In the genomic region with DNA sequence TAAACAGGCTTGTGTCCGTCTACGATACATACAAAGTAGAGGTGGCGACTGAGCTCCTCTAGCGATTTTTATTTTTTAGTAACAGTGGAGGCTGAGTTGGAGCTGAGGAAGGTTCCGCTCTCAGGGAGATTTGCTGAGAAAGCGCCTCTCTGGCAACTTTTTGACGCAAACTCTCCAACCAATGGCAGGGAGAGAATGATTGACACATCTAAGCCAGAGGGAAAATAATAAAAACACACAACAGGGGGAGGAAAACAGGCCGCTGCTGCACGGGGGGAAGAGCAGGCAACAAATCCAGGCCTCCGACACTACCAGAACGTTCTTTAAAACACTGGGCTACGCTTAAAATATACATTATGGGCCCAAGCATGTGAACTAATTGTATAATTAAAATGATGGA, we compare ENCODE assay signal across 16 mouse cellular contexts. TPM values are rescaled to one million over a fixed set of nuclear protein-coding genes. Genes with fewer than 3 reads are reported as not detected.
A peak's percentile ranks its signal among the peaks of the same experiment; 100 is the strongest.
DNase-seq lines count a peak whose midpoint lies in the region; ATAC-seq lines count a peak whose summit lies in the region.
"Had no signal": no experiment of that assay in that cellular context is flagged by ENCODE, and none has a peak within 500 bp of the region (broad histone marks: within the 10 kb centered on the region; RNA-seq: fewer than 3 reads in every experiment).

No protein-coding gene starts in this region.

- ATAC-seq in hindbrain, embryonic 14.5 days (ENCODE audit: low FRiP score): no peak
- no peak for ATAC-seq in hindbrain, embryonic 13.5 days (ENCODE audit: low FRiP score)
- ATAC-seq in hindbrain, embryonic 15.5 days (ENCODE audit: low FRiP score, low read depth): no peak
- ATAC-seq in monocyte, adult 5-6 weeks (replicated peaks; ENCODE audit: insufficient number of reproducible peaks, low FRiP score, low TSS enrichment, poor library complexity, severe bottlenecking): no peak

- H3K36me3 ChIP-seq in hindbrain, embryonic 14.5 days (replicated peaks; ENCODE audit: control insufficient read depth, insufficient read depth): no peaks in the 10 kb centered on the region
- no peaks in the 10 kb centered on the region for H3K36me3 ChIP-seq in hindbrain, embryonic 13.5 days
- no peaks in the 10 kb centered on the region for H3K36me3 ChIP-seq in hindbrain, embryonic 15.5 days
- H3K36me3 ChIP-seq: heart, embryonic 15.5 days had no signal

- H3K4me2 ChIP-seq in hindbrain, embryonic 14.5 days (replicated peaks): no peak overlapping the region
- no peak overlapping the region for H3K4me2 ChIP-seq in hindbrain, embryonic 13.5 days
- H3K4me2 ChIP-seq in hindbrain, embryonic 15.5 days: no peak overlapping the region
- H3K4me2 ChIP-seq: heart, embryonic 15.5 days; liver, embryonic 11.5 days had no signal

- H3K27ac ChIP-seq in hindbrain, embryonic 14.5 days: no peak overlapping the region
- no peak overlapping the region for H3K27ac ChIP-seq in hindbrain, embryonic 13.5 days
- no peak overlapping the region for H3K27ac ChIP-seq in hindbrain, embryonic 15.5 days (replicated peaks)
- H3K27ac ChIP-seq: heart, embryonic 15.5 days had no signal

- 2% methylated on average over 12 of the region's 12 CpGs for WGBS in hindbrain, embryonic 14.5 days
- WGBS in hindbrain, embryonic 13.5 days: under 1% methylated on average over 12 of the region's 12 CpGs
- under 1% methylated on average over 12 of the region's 12 CpGs for WGBS in hindbrain, embryonic 15.5 days

- peak overlapping the region; percentile 52; the same call in 1 of the 2 replicates for H3K9ac ChIP-seq in hindbrain, embryonic 14.5 days
- no peak overlapping the region for H3K9ac ChIP-seq in hindbrain, embryonic 13.5 days
- no peak overlapping the region for H3K9ac ChIP-seq in hindbrain, embryonic 15.5 days
- H3K9ac ChIP-seq: heart, embryonic 15.5 days had no signal

- DNase-seq in hindbrain, embryonic 14.5 days (ENCODE audit: low spot score): no peak
- peak; percentile 60 for DNase-seq in embryo, embryonic 10 days (ENCODE audit: low spot score)
- peak; percentile 65 for DNase-seq in retina, postnatal 7 days (ENCODE audit: low read depth, low spot score)
- DNase-seq in frontal cortex, adult 2 months (ENCODE audit: extremely low spot score in 1 of 2, low spot score in 1 of 2): no peak
- DNase-seq in spleen, postnatal 14 days (ENCODE audit: low spot score in 2 of 2): no peak
- DNase-seq: adrenal gland, adult 2 months; kidney, adult 8-10 months; thymus, postnatal 14 days had no signal

- H3K27me3 ChIP-seq in hindbrain, embryonic 14.5 days (ENCODE audit: control insufficient read depth, insufficient read depth, low read length): peaks cover 99% of the 10 kb centered on the region
- peaks cover 95% of the 10 kb centered on the region for H3K27me3 ChIP-seq in hindbrain, embryonic 13.5 days
- H3K27me3 ChIP-seq in hindbrain, embryonic 15.5 days: peaks cover 77% of the 10 kb centered on the region

- H3K4me3 ChIP-seq in hindbrain, embryonic 14.5 days (replicated peaks; ENCODE audit: low read length): peak overlapping the region; percentile 24
- H3K4me3 ChIP-seq in hindbrain, embryonic 13.5 days: no peak overlapping the region
- peak overlapping the region; percentile 25; the same call in 1 of the 2 replicates for H3K4me3 ChIP-seq in hindbrain, embryonic 15.5 days
- H3K4me3 ChIP-seq: heart, embryonic 15.5 days had no signal

- no peaks in the 10 kb centered on the region for H3K4me1 ChIP-seq in hindbrain, embryonic 14.5 days (replicated peaks; ENCODE audit: control insufficient read depth, insufficient read depth, low read length)
- H3K4me1 ChIP-seq in hindbrain, embryonic 13.5 days (replicated peaks): peaks cover 19% of the 10 kb centered on the region; the same call in 1 of the 2 replicates
- H3K4me1 ChIP-seq in hindbrain, embryonic 15.5 days (replicated peaks): peaks cover 4% of the 10 kb centered on the region; the same call in 1 of the 2 replicates

- no peaks in the 10 kb centered on the region for H3K9me3 ChIP-seq in hindbrain, embryonic 14.5 days (ENCODE audit: control insufficient read depth, low read length)
- no peaks in the 10 kb centered on the region for H3K9me3 ChIP-seq in hindbrain, embryonic 13.5 days
- H3K9me3 ChIP-seq in hindbrain, embryonic 15.5 days: no peaks in the 10 kb centered on the region
- H3K9me3 ChIP-seq: heart, embryonic 15.5 days had no signal

RNA-seq across cellular contexts. Expression of gene Otx2, which starts 6.2 kb away (rescaled TPM):
- polyA plus RNA-seq in hindbrain, embryonic 14.5 days (2014; fragmentation: Nextera tagmentation; extraction: Ambion mirVana): 18.5 and 20.3 TPM in 2 replicates
- 22.8 and 24.1 TPM in 2 replicates for polyA plus RNA-seq in hindbrain, embryonic 13.5 days (2015; fragmentation: Nextera tagmentation; extraction: Ambion mirVana)
- polyA plus RNA-seq in hindbrain, embryonic 15.5 days (2015; fragmentation: Nextera tagmentation; extraction: Ambion mirVana): 21.9 and 36.3 TPM in 2 replicates
- 0.38 and 0.52 TPM in 2 replicates for polyA plus RNA-seq in frontal cortex, adult 2 months (2012; rRNA removed)
- total RNA-seq in monocyte, adult 5-6 weeks (2017): not detected in 3 replicates
- total RNA-seq: adrenal gland, adult 2 months; gastrocnemius, adult 8-10 months had no signal
- polyA plus RNA-seq: adrenal gland, adult 2 months; C2C12; heart, embryonic 15.5 days; liver, embryonic 11.5 days; neural tube, embryonic 14.5 days had no signal

Comparison
In these comparisons a context has a peak if more than half of its experiments do, and no peak if none do; other contexts are left out.
1. DNase-seq: peak in embryo, embryonic 10 days (single experiment) and retina, postnatal 7 days (single experiment); none in hindbrain, embryonic 14.5 days (single experiment), frontal cortex, adult 2 months (0 of 2) and spleen, postnatal 14 days (0 of 2).
2. RNA of gene Otx2, which starts 6.2 kb away (polyA plus RNA-seq): 22.8 to 24.1 TPM in hindbrain, embryonic 13.5 days, 21.9 to 36.3 TPM in hindbrain, embryonic 15.5 days and 18.5 to 20.3 TPM in hindbrain, embryonic 14.5 days; 0.38 to 0.52 TPM in frontal cortex, adult 2 months; every median in the first group is over 10 times any median in the second.